Comparison of ENCODE assay signal across 8 mouse cellular contexts in the genomic region with DNA sequence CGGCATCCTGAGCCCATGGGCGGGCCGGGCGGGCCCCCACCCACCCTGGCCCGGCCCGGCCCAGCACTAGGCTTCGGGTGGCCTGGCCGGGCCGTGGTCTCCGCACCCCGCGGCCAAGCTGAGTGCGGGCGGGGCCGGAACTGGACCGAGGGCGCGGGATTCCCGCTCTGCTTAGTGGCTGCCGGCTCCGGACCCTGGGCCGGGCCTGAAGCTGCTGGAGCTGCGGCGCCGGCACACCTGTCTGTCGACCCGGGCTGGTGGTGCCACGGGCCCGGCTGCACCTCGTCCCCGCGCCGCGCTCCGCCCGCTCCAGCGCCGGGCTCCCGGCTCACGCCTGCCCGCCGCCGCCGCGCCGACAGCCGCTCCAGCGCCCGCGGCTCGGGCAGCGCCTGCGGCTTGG. TPM values are rescaled to one million over a fixed set of nuclear protein-coding genes. Genes with fewer than 3 reads are reported as not detected.
DNase-seq lines count a peak whose midpoint lies in the region; ATAC-seq and TF ChIP-seq lines count a peak whose summit lies in the region.

A gene (minus strand): TSS at position 327 of the 400 bp plus-strand sequence.

- H3K4me2 ChIP-seq in heart, embryonic 15.5 days, result peak within 1 kb of the TSS; percentile 93
- peak within 1 kb of the TSS; percentile 92 for H3K4me2 ChIP-seq in stomach, embryonic 15.5 days

- intact Hi-C loops in left cerebral cortex, postnatal 4 days (cut with DNase I), result no loop called here

- H3K4me3 ChIP-seq in layer of hippocampus, adult 2 months, result peak within 1 kb of the TSS; percentile 71
- H3K4me3 ChIP-seq in heart, embryonic 15.5 days, result peak within 1 kb of the TSS; percentile 81
- peak within 1 kb of the TSS; percentile 75 for H3K4me3 ChIP-seq in stomach, embryonic 15.5 days (replicated peaks)

- H3K9me3 ChIP-seq in heart, embryonic 15.5 days (replicated peaks), result no peaks in the 10 kb centered on the region
- H3K9me3 ChIP-seq in stomach, embryonic 15.5 days, result no peaks in the 10 kb centered on the region

- no peaks in the 10 kb centered on the region for H3K27me3 ChIP-seq in heart, embryonic 15.5 days
- peaks cover 11% of the 10 kb centered on the region; the same call in 1 of the 2 replicates for H3K27me3 ChIP-seq in stomach, embryonic 15.5 days (replicated peaks)

- H3K4me1 ChIP-seq in heart, embryonic 15.5 days (replicated peaks), result peaks cover 78% of the 10 kb centered on the region
- H3K4me1 ChIP-seq in stomach, embryonic 15.5 days, result peaks cover 55% of the 10 kb centered on the region

- H3K27ac ChIP-seq in layer of hippocampus, adult 2 months, result peak within 1 kb of the TSS; percentile 72
- H3K27ac ChIP-seq in heart, embryonic 15.5 days, result peak within 1 kb of the TSS; percentile 99
- peak within 1 kb of the TSS; percentile 96 for H3K27ac ChIP-seq in stomach, embryonic 15.5 days

- DNase-seq in layer of hippocampus, adult 2 months (ENCODE audit: low spot score in 2 of 2), result no peak
- DNase-seq in layer of hippocampus, adult 11-12 months (ENCODE audit: low spot score), result no peak
- no peak for DNase-seq in adrenal gland, postnatal 4 days (ENCODE audit: low spot score in 2 of 2)
- no peak for DNase-seq in left cerebral cortex, postnatal 4 days
- no peak for DNase-seq in spleen, postnatal 4 days (ENCODE audit: low spot score in 2 of 2)
- no peak for DNase-seq in spleen, adult 18-20 months

- WGBS in heart, embryonic 15.5 days, result 0% methylated on average over 49 of the region's 53 CpGs
- WGBS in stomach, embryonic 15.5 days, result 1% methylated on average over 44 of the region's 53 CpGs

- H3K9ac ChIP-seq in heart, embryonic 15.5 days, result peak within 1 kb of the TSS; percentile 94
- peak within 1 kb of the TSS; percentile 76 for H3K9ac ChIP-seq in stomach, embryonic 15.5 days

- H3K36me3 ChIP-seq in heart, embryonic 15.5 days, result peaks cover 5% of the 10 kb centered on the region; the same call in 1 of the 2 replicates
- H3K36me3 ChIP-seq in stomach, embryonic 15.5 days, result no peaks in the 10 kb centered on the region

- no peak for TF ChIP-seq CTCF in layer of hippocampus, adult 2 months (conservative IDR thresholded peaks at IDR 0.05)

- peak; percentile 0; the same call in 1 of the 2 replicates for ATAC-seq in heart, embryonic 15.5 days (replicated peaks; ENCODE audit: insufficient number of reproducible peaks, insufficient read depth, low FRiP score, low read depth)
- ATAC-seq in stomach, embryonic 15.5 days (ENCODE audit: insufficient read depth, low FRiP score, low read depth), result peak; percentile 5; the same call in 1 of the 2 replicates

RNA-seq across cellular contexts. Expression of the gene that starts here (rescaled TPM):
- total RNA-seq in layer of hippocampus, adult 2 months (2021), result 10 to 100 TPM; 21.7 to 23.6 TPM
- 10 to 100 TPM; 38.6 to 42.4 TPM for total RNA-seq in adrenal gland, postnatal 4 days (2021)
- polyA plus RNA-seq in heart, embryonic 15.5 days (2015; fragmentation: Nextera tagmentation; extraction: Ambion mirVana), result 21.0 and 27.2 TPM in 2 replicates
- total RNA-seq in left cerebral cortex, postnatal 4 days (2021), result 10 to 100 TPM; 16.4 to 21.2 TPM
- polyA plus RNA-seq in stomach, embryonic 15.5 days (2015; fragmentation: Nextera tagmentation; extraction: Ambion mirVana), result 9.6 and 12.1 TPM in 2 replicates
